Mouse (Mus musculus) left cerebral cortex, adult 11 months (tissue): ENCODE results near the gene Fras1.

Experiments
- DNase-seq: peaks from one replicate; pipeline ENCODE4 v3.0.0; 2022; ENCODE audit warnings: low spot score

Fras1 gene

DNA sequence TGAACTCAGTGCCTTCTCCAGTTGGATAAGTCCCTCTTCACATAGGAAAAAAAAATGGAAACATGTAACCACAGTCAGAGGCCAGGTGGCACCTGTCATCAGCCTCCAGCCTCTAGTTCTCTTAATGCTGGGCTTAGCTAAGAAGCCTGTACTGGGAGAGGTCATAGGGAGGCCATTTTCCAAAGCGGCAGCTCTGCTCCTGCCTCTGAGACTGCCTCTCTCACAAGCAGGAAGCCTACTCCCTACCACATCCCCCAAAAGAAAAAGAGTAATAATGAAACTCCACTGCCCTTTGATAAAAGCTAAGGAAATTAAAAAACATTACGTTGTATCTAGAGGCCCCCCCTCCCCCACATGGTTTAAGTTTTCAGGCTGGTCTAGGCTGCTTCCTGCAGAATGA lies 309.0 kb downstream of the Fras1 start:
- DNase-seq = no peak

DNA sequence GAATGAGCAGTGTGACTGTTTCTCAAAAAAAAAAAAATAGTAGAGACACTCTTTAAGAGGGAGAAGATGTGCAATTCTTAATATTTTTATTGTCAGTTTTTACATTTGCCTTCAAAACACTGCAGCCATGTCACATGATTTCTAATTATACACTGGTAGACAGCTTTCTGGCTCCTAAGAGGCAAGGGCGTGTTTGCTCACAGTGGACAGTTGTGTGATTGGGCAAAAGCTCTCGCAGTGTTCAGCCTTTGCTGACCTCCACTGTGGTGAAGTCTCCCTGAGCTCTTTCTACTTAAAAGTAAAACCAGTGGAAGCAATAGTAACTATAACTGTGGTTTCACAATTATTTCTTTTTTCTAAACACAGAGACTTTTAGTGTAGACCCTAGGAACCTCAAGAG lies 315.1 kb downstream of the Fras1 start:
- DNase-seq = no peak

DNA sequence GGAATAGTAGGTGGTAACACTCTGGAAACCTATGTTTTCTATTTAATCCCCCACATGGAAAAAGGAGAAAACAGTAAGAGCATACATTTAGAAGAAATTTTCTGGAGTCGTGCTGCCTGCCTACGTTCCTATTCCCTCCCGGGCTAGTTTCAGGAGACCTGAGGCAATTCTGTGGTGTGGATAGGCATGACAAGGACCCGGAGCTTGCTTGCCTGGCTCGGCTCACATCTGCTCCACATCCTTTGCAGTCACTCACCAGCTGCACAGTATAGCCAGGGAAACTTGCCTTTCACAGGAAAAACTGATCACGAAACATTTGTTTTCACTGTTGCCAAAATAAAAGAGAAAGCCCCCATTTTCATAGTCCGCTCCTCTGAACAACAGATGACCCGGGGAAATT lies 325.2 kb downstream of the Fras1 start:
- DNase-seq = no peak

DNA sequence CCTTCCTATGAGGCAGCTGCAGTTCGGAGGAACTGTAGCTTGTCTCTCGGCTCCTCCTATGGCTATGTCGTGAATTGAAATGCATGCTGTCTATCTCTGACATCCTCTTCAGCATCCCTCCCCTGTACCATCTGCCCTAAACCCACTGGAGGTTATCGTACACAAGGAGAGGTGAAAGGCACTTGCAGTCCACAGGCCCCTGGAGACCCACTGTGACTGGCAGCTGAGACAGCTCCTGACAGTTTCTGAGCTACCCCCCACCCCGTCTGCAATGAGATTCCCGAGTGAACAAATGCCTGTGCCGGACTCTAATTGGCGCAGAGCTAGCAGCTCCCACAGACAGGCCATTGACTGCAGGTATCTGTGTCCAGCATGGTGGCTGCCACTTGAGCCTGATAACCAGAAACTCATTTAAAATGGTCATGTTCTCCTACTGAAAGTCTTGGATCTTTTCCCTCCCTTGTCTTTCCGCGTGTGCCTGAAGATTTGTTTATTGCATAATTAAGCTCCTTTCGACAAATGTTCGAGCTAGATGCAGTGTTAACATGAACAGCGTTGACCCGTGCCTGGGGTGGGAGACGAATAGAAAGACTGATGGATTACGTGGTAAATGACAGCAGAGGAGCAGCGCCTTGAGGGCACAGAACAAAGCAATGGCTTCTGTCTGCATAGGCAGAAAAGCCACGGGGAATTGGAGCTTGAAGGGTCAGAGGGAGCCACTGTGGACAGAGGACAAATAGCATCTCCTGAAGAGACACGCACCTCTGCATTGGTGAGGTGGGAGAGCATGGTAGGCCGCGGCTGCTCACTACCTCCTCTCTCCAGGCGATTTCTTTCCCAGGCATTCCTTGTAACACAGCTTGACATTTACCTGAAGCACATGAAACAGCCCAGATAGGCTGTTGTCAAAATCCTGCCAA lies 329.2 kb downstream of the Fras1 start:
- no peak for DNase-seq

DNA sequence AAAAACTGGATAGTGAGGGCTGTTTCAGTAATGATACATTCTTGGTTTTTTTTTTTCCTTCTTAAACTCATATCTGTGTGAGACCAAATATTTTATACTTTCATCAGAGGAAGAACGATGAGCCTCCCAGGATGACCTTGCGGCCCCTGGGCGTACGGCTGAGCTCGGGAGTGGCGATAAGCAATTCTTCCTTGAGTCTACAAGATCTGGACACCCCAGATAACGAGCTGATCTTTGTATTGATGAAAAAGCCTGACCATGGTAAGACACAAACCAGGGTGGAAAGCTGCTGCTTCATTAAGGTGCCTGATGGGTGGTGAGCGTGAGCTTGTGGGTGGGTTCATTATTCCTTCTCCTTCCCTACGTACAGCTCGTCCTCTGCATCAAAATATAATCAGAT lies 334.8 kb downstream of the Fras1 start:
- DNase-seq = no peak

DNA sequence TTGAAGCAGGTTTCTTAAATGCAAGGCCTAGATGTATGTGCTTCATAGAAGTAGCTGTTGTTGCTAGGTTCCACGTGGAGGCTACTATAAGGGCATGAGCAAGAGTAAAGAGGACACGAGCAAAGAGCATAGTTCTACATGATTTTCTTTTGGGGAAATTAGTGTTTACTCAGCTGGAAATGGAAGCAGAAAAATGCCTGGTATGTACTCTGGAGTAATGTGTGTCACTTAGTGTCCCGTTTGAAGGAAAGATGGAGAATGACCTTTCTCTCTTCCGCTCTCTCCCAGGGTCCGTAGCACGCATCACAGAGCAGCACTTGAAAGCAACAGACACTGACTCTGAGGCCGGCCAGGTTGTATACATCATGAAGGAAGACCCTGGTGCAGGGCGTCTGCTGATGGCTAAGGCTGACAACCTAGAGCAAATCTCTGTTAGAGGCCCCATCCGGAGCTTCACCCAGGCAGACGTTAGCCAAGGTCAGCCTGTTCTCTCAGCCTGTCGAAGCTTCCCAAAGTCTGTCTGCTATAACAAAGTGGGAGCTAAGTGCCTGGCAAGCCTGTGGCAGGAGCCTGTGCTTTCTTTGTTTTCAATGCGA lies 338.4 kb downstream of the Fras1 start:
- DNase-seq = no peak

DNA sequence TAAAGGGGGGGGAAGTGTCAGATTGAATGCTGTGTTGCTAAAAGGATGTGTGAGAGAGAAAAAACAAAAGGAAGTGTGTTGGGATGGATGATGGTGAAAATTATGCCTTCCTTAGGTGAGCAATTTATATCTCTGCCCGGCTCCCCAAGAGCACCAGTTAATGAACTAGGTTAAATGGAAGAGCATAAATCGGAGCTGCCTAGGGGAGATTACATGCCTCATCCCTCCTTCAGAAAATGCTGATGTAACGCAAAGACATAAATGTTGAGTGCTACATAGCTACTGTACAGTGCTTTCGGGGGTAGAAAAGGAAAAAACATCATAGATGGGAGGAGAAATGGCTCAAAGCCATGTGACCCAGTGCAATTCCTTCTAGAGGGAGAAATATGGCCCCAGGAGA lies 339.0 kb downstream of the Fras1 start:
- DNase-seq = no peak

DNA sequence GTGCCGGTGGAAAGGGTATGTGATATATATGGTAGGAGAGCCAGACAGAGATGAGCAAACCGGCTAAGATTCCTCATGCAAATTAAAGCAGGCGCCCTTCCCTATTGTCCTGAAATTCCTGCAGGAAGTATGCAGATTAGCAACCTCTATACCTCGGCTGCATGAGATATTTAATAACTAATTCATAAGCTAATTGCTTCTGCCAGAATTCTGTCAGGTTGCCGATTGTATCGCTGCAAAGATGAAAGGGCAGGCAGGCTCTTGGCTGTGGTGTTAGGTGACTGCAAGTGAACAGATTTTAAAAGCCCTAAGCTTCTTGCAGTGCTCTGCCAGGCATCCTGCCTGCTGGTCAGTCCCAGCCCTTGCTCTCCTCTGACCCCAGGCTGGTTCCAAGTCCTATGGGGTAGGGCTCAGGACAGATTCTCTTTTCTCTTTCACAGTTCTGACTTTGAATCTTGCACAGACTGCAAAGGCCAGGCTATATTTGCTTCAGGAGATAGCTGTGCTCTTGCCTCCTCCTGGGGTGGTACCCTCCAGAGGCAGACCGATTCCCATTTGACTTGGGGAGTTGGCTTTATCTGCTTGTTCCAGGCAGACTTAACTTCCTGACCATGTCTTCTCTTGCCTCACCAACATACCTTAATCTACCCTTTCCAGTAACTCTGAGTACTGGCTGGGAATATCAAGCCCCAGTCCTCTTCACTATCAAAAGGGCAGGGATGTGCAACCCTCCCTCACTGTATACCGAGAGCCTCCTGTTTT lies 342.7 kb downstream of the Fras1 start:
- DNase-seq = no peak

DNA sequence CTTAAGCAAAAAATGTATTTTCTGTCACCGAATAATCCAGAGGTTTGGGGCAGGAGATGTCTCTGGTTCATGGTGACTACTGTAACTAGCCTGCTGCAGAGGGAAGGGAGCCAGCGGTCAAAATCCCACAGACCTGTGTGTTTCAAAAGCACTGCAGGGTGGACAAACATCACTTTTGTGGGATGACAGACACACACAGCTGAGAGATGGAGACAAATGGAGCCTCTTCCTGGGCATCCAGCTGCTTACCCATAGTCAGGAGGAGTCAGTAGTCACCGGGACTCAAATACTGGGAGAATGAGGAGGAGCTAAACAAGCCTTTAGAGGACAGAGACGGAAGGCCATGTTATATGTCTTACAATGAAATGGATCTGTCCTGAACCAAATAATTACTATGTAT lies 343.9 kb downstream of the Fras1 start:
- no peak for DNase-seq

DNA sequence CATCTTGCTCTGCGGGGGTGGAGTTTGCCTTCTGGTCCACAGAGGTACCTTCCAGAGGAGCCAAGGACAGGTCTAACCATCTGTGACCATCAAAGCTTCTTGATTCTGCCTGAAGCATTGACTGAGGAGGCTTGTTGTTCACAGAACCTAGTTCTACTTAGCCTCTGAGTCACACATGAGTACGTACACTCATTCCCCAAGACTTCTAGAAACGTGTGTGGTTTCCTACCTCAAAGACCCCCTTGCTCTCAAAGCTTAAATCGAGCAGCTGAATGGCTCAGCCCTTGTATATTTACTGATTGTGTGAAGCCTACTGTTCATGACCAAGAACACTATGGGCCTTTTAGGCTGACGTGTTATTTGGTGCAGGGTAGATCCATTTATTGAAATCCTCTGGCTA lies 344.8 kb downstream of the Fras1 start:
- DNase-seq = no peak

DNA sequence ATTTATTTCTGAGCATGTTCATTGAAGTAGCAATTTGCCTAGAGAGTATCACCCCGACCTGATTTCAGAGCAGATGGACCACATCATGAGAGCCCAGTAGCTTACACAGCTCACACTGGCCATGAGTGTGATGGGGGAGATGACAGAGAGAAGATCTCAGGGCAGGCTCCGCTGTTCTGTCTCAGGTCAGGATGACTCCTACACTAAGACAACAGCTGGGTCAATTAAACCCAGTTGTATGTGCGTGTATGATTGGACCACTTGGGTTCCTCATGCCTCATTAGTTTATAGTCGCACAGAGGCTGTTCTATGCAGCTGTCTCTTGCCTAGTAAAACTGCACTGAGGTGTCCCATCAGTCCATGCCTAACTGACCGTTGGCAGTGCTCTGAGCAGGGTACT lies 345.5 kb downstream of the Fras1 start:
- DNase-seq = no peak

DNA sequence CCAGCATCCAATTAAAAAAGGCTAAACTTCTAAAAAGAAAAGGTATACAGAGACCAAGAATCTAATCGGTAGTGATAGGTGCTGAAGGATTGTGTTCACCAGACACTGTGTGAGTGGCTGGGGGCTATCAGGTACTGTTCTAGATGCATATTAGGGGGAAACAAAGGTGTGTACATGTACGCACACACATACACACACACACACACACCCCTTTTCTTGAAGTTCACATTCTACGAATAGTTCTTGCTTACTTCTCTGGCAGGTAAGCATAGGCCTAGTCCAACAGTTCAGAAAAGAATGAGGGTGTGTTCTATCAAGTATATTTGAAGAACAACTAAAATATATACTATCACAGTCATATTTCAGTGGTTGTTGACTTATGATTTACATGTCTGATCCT lies 348.9 kb downstream of the Fras1 start:
- DNase-seq = no peak

DNA sequence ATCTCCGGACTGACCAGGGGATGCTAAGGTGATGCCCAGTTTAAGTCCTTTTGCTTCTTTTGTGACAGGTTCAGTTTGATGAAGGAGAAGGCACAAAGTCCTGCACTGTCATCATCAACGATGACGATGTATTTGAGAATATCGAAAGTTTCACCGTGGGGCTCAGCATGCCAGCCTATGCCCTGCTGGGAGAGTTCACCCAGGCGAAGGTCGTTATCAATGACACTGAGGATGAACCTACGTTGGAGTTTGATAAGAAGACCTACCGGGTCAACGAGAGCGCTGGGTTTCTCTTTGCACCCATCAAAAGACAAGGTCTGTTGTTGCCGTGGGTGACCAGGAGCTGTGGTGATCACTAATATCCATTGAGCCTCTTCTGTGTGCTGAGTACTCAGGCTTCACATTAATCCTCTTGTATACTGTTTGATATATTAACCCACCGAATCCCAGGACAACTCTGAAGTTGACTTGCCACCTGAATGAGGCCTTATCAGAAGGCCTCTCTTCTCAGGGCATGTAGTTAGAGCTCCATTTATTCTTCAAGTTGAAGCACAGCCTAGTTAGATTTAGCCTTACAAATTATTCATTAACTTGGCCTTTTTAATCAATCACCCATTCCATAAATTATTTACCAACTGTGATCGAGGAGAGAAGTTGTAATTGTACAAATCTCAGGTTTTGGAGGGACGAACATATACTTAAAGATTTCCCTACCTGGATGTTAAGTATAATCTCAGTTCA lies 365.6 kb downstream of the Fras1 start:
- DNase-seq = no peak

DNA sequence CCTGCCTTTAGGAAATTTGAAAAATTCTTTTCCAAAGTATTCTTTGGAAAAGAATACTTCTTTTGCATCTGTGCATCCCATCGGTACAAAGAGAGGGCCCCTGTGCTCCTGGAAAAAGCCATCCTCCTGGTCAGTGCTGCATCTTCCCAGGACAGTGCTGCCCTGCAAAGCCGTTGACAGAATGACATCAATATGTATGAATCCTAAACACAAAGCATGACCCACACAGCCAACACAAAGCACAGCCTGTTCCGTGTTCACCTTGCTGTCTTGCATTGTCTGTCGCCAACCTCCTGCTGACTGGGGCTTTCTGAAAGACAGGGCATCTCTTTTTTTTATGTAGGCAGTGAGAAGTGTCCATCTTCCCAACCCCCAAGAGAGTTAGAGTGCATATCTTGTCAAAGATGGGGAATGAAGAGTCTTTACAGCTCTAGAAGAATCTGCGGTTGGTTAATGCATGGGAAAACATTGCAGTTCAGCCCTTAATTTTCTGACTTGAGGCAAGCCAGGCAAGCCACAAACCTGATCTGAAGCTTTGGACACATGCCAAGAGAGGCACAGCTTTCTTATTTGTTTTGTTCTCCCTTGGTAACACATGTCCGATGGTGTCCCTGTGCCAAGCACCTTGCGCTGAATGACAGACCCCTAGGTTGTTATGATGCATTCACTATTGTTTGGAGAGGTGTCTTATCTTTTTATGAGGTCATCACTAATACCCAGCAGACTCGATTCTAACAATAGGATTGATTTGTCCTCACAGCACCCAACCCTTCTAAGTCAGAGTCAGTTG lies 373.6 kb downstream of the Fras1 start:
- no peak for DNase-seq

DNA sequence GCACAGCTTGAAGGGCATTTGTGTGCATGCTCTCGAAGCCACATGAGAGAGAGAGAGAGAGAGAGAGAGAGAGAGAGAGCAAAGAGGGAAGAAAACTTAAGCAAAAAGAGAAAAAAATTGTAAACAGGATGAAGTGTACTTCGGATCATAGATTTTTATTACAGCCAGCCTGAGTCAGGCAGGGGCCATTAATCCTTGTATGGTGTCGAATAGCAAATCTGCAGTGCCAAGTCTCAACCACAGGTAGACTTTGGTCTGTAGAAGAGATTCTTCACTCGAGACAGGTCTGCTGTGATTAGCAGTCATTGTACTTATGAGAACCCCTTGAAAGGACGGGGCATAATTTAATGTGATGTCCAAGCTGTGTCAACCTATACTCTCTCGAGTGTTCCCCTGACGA lies 383.9 kb downstream of the Fras1 start:
- no peak for DNase-seq

DNA sequence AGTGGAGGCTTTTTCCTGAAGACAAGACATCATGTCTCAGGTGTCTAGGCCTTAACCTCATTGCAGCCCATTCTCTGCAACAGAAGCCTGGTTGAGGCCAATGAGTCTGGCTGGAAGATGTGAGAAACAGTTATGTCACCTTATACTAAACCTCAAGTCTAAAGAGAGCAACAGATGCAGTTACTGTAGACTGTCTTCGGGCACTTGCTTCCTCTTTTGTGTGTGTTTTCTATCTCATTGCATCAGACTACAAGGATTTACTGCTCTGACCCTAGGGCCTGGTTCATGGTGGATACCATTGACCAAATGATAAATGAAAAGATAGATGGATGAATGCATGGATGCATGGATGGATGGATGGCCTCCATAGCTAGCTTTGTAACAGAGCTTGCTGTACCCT lies 388.3 kb downstream of the Fras1 start:
- DNase-seq = no peak

DNA sequence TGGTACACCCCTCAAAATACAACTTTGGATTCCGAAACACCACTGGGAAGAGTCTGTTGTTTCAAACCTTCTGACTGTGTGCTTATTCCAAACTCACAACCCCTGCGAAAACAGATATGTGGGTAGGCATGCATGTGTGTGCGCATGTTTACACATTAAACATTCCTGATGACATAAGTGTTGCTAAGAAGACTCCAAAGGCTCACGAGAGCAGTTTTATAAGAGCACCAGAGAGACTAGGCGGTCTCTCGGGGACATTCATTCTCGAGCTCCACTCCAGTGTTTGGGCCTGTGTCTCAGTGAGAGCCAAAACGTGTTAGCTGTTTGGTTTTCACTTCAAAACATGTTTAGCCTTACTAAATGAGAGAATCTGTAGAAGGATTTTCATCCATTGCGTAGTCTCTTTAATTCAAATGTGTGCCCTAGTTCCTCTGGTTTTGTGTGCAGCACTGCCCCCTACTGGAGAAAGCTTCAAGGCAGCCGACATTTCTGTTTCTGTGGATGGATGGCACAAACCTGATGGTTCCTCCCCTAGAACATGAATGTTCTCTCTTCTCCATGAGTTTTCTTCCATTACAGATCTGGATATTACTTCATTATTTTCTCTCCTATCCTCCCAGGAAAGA lies 395.2 kb downstream of the Fras1 start:
- DNase-seq = peak; percentile 55

DNA sequence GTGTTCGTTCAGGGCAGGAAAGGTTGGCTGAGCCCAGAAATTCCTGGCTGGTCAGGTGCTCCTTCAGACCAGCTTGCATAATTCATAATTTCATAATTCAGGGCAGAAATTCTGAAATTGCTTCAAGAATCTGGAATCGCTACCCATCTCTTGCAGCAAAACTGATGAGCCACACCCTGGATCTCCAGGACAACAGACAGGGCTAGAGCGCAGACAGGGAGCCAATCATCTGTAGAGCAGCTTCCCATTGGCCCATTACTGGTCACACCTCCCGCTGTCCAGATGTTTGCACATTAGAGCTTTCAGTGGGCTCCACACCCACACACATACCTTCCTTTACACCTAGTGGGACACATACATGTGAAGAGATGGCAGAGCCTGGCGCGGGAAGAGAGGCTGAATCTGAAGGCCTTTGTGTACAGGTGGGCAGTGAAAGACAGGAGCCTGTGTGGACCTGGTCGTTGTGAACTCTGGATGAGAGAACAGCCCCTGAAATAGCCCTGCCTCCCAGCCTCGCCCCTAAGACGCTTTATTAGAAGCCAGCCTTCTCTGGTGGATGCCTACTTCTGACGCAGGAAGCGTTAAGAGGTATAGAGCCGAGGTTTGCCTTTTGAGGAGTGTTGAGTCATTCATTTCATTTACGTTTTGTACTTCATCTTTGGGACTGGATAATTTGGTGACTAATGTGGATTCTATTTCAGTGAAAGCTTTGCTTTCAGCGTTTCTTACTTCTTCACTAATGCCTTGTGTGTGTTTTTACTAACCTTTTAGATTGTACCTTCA lies 409.9 kb downstream of the Fras1 start:
- DNase-seq = no peak

DNA sequence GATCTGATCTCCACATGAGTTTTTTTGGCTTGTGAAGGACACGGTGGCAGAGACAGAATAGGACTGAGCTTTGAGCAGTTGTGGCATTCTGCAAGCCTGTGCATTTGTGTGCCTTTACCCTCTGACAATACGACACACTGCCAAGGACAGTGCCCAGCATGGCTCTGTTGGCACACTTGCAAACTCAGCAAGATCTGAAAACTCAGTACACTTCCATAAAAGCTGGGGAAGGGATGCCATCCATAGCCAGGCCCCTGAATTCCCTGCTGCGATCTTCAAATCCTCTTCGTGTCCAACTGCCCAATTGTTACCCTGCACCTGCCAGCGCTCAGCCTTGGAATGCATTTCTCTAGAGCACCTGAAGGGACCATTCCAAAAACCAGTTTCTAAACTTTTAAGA lies 411.3 kb downstream of the Fras1 start:
- no peak for DNase-seq

DNA sequence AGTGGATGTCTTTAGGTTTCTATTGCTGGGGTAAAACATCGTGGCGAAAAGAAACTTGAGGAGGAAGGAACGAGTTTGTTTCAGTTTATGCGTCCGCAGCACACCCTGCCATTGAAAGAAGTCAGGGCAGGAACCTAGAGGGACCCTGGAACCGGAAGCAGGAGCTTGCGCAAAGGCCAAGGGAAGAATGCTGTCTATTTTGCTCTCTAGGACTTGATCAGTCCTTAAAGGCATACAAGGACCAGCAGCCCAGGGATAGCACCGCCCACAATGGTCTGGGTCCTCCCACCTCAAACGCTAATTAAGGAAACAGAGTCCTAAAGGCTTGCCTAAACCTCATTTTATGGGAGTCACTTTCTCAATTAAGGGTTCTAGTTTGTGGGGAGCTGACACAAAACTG lies 418.7 kb downstream of the Fras1 start:
- DNase-seq = no peak
